Mouse (Mus musculus) midbrain, embryonic 14.5 days (tissue): ENCODE measurements around the gene Ndufs2. TPM values are rescaled to one million over a fixed set of nuclear protein-coding genes. Genes with fewer than 3 reads are reported as not detected.

Experiments
- ATAC-seq: fragments of 200-750 bp; cut with Nextera tagmentation; 2 replicates; pipeline ENCODE4 v1.8.0; 2017; ENCODE audit warnings: moderate number of reproducible peaks, moderate library complexity; ENCODE audit not compliant: low FRiP score, low TSS enrichment
- DNase-seq: peaks from one replicate; pipeline ENCODE4 v3.0.0-alpha.2; 2015
- H3K27ac ChIP-seq: fragments of 300-500 bp; sonication (generic); replicated peaks from 2 replicates; pipeline ENCODE4 v1.5.1; 2014; ENCODE audit warnings: mild to moderate bottlenecking, low read depth, low read length, moderate library complexity
- H3K27me3 ChIP-seq: fragments of 300-500 bp; sonication (generic); 2 replicates; pipeline ENCODE4 v1.6.1; 2014; ENCODE audit warnings: low read length, control low read depth, mixed read lengths; ENCODE audit not compliant: control insufficient read depth, insufficient read depth
- H3K36me3 ChIP-seq: fragments of 300-500 bp; sonication (generic); 2 replicates; pipeline ENCODE4 v1.6.1; 2014; ENCODE audit warnings: low read length, control low read depth; ENCODE audit not compliant: control insufficient read depth, insufficient read depth
- H3K4me1 ChIP-seq: fragments of 300-500 bp; sonication (generic); 2 replicates; pipeline ENCODE4 v1.6.1; 2014; ENCODE audit warnings: mild to moderate bottlenecking, antibody characterized with exemption, low read length, control low read depth; ENCODE audit not compliant: control insufficient read depth, insufficient read depth
- H3K4me2 ChIP-seq: fragments of 300-500 bp; sonication (generic); 2 replicates; pipeline ENCODE4 v1.6.1; 2014; ENCODE audit warnings: mild to moderate bottlenecking, low read length, moderate library complexity
- H3K4me3 ChIP-seq: fragments of 300-500 bp; sonication (generic); replicated peaks from 2 replicates; pipeline ENCODE4 v1.5.1; 2014; ENCODE audit warnings: low read depth, low read length
- H3K9ac ChIP-seq: fragments of 300-500 bp; sonication (generic); replicated peaks from 2 replicates; pipeline ENCODE4 v1.6.1; 2014; ENCODE audit warnings: mild to moderate bottlenecking, low read length, moderate library complexity
- H3K9me3 ChIP-seq: fragments of 300-500 bp; sonication (generic); 2 replicates; pipeline ENCODE4 v1.6.1; 2016; ENCODE audit warnings: low read length, control low read depth, mixed read lengths; ENCODE audit not compliant: control insufficient read depth
- WGBS: fragments of 180-500 bp; shearing (Covaris S2); extraction: QIAGEN DNeasy Blood & Tissue Kit; methylation state at CpG from one replicate; pipeline ENCODE4 v1.1.7; 2014; 5-methylcytosine and 5-hydroxymethylcytosine counted together
- polyA plus RNA-seq: library from polyadenylated mRNA; unstranded; fragments of >200 nt; fragmentation: Nextera tagmentation; extraction: Ambion mirVana; gene quantifications from 2 replicates; pipeline ENCODE4 v1.2.1, GENCODE M21; 2014

The Ndufs2 gene
- polyA plus RNA-seq, 1 experiment from 2014 or later, result 220 TPM

- Histone ChIP-seq H3K9me3 (no peaks in the 10 kb centered on the region), H3K9ac (no peak overlapping the region), H3K4me1 (no peaks in the 10 kb centered on the region), H3K36me3 (peaks cover 45% of the 10 kb centered on the region), H3K4me3 (no peak overlapping the region), H3K27ac (no peak overlapping the region), H3K4me2 (no peak overlapping the region), H3K27me3 (no peaks in the 10 kb centered on the region)
- WGBS, result 85% methylated on average over 12 of the region's 12 CpGs
- DNase-seq (no peak), ATAC-seq (no peak)
Measured at GRCm38 (mm10) chr1:171232800-171233730, 18.1 kb downstream of the Ndufs2 start.

GRCm38 (mm10) chr1:171232348-171232747, 18.8 kb downstream of the Ndufs2 start:
- H3K9ac ChIP-seq, result no peak overlapping the region
- ATAC-seq (no peak), DNase-seq (no peak)
- no peak overlapping the region for H3K4me3 ChIP-seq
- WGBS, result 92% methylated on average over 5 of the region's 5 CpGs
- no peak overlapping the region for H3K4me2 ChIP-seq
- H3K36me3 ChIP-seq, result peaks cover 38% of the 10 kb centered on the region
- no peaks in the 10 kb centered on the region for H3K4me1 ChIP-seq
- H3K27ac ChIP-seq, result no peak overlapping the region
- no peaks in the 10 kb centered on the region for H3K27me3 ChIP-seq
- H3K9me3 ChIP-seq, result no peaks in the 10 kb centered on the region

GRCm38 (mm10) chr1:171231844-171232243, 19.3 kb downstream of the Ndufs2 start:
- Histone ChIP-seq H3K9me3 (no peaks in the 10 kb centered on the region), H3K36me3 (peaks cover 33% of the 10 kb centered on the region), H3K27me3 (no peaks in the 10 kb centered on the region), H3K4me1 (no peaks in the 10 kb centered on the region), H3K9ac (no peak overlapping the region), H3K4me2 (no peak overlapping the region), H3K4me3 (no peak overlapping the region), H3K27ac (no peak overlapping the region)
- WGBS, result 76% methylated on average over 4 of the region's 4 CpGs
- ATAC-seq (no peak), DNase-seq (no peak)

- DNase-seq (no peak), ATAC-seq (no peak)
- H3K4me1 ChIP-seq, result no peaks in the 10 kb centered on the region
- H3K27me3 ChIP-seq, result no peaks in the 10 kb centered on the region
- no peak overlapping the region for H3K4me3 ChIP-seq
- no peak overlapping the region for H3K27ac ChIP-seq
- H3K9ac ChIP-seq, result no peak overlapping the region
- no peaks in the 10 kb centered on the region for H3K9me3 ChIP-seq
- peaks cover 17% of the 10 kb centered on the region for H3K36me3 ChIP-seq
- H3K4me2 ChIP-seq, result no peak overlapping the region
- 65% methylated on average over 3 of the region's 3 CpGs for WGBS
Measured at GRCm38 (mm10) chr1:171230215-171230614, 21.0 kb downstream of the Ndufs2 start.

GRCm38 (mm10) chr1:171229750-171230149, 21.4 kb downstream of the Ndufs2 start:
- Histone ChIP-seq H3K9me3 (no peaks in the 10 kb centered on the region), H3K36me3 (peaks cover 12% of the 10 kb centered on the region), H3K4me1 (no peaks in the 10 kb centered on the region), H3K4me3 (no peak overlapping the region), H3K27me3 (no peaks in the 10 kb centered on the region), H3K27ac (no peak overlapping the region), H3K4me2 (no peak overlapping the region), H3K9ac (no peak overlapping the region)
- ATAC-seq, result no peak
- 30% methylated on average over 6 of the region's 6 CpGs for WGBS
- no peak for DNase-seq

GRCm38 (mm10) chr1:171227879-171228278, 23.3 kb downstream of the Ndufs2 start:
- Histone ChIP-seq H3K9ac (no peak overlapping the region), H3K9me3 (no peaks in the 10 kb centered on the region), H3K4me1 (no peaks in the 10 kb centered on the region), H3K27ac (no peak overlapping the region), H3K27me3 (no peaks in the 10 kb centered on the region), H3K36me3 (no peaks in the 10 kb centered on the region), H3K4me2 (no peak overlapping the region), H3K4me3 (no peak overlapping the region)
- no peak for ATAC-seq
- DNase-seq, result no peak
- 79% methylated on average over 1 of the region's 1 CpGs for WGBS

GRCm38 (mm10) chr1:171226780-171227179, 24.4 kb downstream of the Ndufs2 start:
- Histone ChIP-seq H3K9me3 (no peaks in the 10 kb centered on the region), H3K4me1 (peaks cover under 1% of the 10 kb centered on the region; the same call in 1 of the 2 replicates), H3K4me3 (no peak overlapping the region), H3K27me3 (no peaks in the 10 kb centered on the region), H3K27ac (no peak overlapping the region), H3K36me3 (no peaks in the 10 kb centered on the region), H3K9ac (no peak overlapping the region), H3K4me2 (no peak overlapping the region)
- ATAC-seq (no peak), DNase-seq (no peak)
- WGBS, result 52% methylated on average over 4 of the region's 4 CpGs

- no peaks in the 10 kb centered on the region for H3K9me3 ChIP-seq
- no peak for ATAC-seq
- no peaks in the 10 kb centered on the region for H3K27me3 ChIP-seq
- H3K4me3 ChIP-seq, result no peak within 1 kb of the TSS
- H3K36me3 ChIP-seq, result no peaks in the 10 kb centered on the region
- H3K4me1 ChIP-seq, result peaks cover 13% of the 10 kb centered on the region
- H3K9ac ChIP-seq, result no peak within 1 kb of the TSS
- DNase-seq, result no peak
- H3K27ac ChIP-seq, result no peak within 1 kb of the TSS
- 81% methylated on average over 5 of the region's 5 CpGs for WGBS
- no peak within 1 kb of the TSS for H3K4me2 ChIP-seq
Measured at GRCm38 (mm10) chr1:171224857-171225256, 26.3 kb downstream of the Ndufs2 start, which contains the start of gene Apoa2. Apoa2 (plus strand) TSS chr1:171225054.

GRCm38 (mm10) chr1:171223796-171224195, 27.4 kb downstream of the Ndufs2 start:
- no peaks in the 10 kb centered on the region for H3K9me3 ChIP-seq
- H3K4me2 ChIP-seq, result no peak overlapping the region

More at GRCm38 (mm10) chr1:171223796-171224195, 27.4 kb downstream of the Ndufs2 start:
- H3K4me3 ChIP-seq, result no peak overlapping the region
- no peak for DNase-seq
- no peaks in the 10 kb centered on the region for H3K27me3 ChIP-seq
- no peak for ATAC-seq
- peaks cover 13% of the 10 kb centered on the region for H3K4me1 ChIP-seq
- 93% methylated on average over 2 of the region's 2 CpGs for WGBS
- no peak overlapping the region for H3K27ac ChIP-seq
- H3K36me3 ChIP-seq, result peaks cover 6% of the 10 kb centered on the region
- H3K9ac ChIP-seq, result no peak overlapping the region
